Mouse (Mus musculus) monocyte, adult 5-6 weeks (primary cell): ENCODE measurements around the gene Arfgap2. TPM values are rescaled to one million over a fixed set of nuclear protein-coding genes. Genes with fewer than 3 reads are reported as not detected.

ENCODE experiments used
- ATAC-seq: fragments of 153-309, 156-312 bp; replicated peaks from 2 replicates; pipeline ENCODE4 v1.8.0; 2017; ENCODE audit warnings: mild to moderate bottlenecking; ENCODE audit not compliant: low TSS enrichment, insufficient number of reproducible peaks, severe bottlenecking, poor library complexity, low FRiP score
- total RNA-seq: library from RNA; stranded (forward); fragments of 200-1000, 200-491, 200-594 nt; gene quantifications from 3 replicates; pipeline ENCODE4 v1.2.3, GENCODE M21; 2017

Gene Arfgap2
- total RNA-seq, 1 experiment from 2014 or later: 34.0 TPM

DNA sequence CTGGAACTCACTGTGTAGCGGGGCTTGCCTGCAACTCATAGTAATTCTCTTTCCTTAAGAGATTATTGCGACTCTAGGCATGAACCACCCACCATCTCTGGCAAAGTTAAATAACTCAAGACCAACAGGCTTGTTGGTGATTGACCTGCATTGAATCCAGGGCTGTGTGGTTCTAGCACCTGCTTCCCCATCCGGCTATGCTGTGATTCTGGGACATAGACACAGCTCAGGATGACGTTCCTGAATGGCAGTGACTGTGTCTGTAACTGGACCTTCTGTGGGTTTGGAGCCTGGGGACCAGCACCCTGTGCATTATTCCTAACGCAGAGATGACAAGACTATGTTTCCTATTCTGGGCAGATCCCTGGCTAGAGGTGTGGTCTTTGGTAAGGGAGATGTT lies 31.1 kb downstream of the Arfgap2 start:
- ATAC-seq: no peak

DNA sequence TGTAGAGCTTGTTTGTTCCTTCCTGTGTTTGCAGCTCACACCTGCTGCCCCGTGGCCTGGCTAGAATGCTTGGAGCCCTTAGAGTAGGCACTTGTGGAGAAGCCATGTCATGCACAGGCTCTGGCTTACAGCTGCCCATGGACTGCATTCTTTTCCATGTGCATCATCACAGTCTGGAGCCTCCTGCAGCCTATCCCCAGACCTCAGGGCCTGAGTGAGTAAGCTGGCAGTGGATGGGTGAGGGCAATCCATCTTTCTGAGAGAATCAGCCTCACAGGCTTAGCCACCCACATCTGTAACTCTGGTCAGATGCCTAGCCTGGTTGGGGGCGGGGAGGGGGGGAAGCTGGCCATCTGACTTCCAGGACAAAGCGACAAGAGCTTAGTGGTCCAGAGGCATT lies 34.4 kb downstream of the Arfgap2 start:
- no peak for ATAC-seq

DNA sequence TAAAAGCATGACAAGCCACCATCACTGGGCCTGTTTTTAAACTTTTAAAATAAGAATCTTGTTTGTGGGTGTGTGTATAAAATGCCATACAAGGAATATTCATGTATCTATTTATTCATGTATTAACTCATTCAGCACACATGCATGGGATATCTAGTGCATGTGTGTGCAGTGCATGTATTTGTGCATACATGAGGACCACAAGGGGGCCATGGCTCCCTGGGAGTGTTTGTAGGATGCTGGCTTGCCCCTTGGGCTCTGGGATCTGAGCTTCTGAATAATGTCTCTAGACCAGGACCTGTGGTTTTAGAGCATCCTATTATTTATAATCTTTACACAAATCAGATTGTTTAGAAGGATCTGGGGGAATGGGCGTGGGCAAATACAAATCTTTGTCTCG lies 36.0 kb downstream of the Arfgap2 start:
- ATAC-seq: no peak

DNA sequence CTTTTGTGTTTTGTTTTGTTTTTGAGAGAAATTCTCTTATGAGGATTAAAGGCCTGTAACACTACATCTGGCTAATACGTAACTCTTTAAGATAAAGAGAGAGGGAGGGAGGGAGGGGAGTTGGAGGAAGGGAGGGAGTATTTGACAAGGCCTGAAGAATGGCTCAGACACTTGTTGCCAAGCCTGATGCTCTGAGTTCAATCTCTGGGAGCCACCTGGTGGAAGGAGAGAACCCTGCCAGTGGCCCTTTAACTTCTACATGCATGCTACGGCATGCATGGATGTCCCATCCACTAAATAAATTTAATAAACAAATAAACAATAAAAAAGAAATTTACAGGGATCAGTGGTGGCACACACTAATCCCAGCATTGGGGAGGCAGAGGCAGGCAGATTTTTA lies 37.1 kb downstream of the Arfgap2 start:
- ATAC-seq: no peak

DNA sequence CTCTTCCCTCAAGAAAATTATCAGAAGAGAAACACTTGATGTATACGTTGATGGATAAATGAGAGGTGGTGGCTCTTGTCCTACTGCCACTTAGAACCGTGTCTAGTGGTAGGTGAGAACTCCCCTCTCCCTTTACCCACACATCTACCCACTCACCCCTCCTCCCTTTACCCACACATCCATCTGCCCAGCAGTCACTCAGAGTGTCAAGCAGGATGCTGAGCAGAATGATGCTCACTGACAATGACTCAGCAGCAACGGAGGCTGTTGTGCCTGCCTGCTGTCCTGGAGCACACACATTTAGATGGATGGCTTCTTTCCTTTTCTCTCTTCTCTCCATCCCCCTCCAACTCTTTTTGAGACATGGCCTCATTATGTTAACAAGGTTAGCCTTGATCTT lies 38.1 kb downstream of the Arfgap2 start:
- no peak for ATAC-seq

DNA sequence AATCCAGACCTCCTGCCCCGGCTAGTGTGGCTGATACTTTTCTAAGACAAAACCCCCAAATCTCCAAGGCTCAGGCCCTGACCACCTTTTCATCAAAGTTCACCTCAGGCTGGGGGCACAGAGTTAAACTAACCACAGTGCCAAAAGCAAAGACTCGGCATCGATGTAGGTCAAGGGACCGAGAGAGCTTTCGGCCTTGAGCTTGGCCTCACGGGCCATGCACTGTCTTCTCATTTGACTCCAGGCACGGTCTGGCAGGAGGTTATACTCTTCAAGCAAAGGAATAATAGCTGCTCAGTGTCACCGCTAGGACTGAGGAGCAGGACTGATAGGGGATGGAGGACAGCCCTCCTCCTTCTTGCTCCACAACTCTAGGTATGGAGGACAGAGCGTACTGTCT lies 41.2 kb downstream of the Arfgap2 start:
- ATAC-seq: no peak

DNA sequence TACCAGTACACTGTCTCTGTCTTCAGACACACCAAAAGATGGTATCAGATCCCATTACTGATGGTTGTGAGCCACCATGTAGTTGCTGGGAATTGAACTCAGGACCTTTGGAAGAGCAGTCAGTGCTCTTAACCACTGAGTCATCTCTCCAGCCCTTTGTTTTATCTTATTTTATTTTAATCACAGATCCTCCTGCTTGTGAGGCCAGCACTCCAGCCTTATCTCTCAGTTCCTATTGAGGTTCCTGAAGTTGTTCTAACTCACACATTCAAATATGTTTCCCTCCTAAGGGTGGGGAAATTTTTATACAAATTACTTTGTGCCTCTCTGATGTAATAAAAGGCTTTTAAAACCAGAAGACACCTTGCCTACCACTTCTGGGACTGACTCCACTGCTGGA lies 41.8 kb downstream of the Arfgap2 start:
- ATAC-seq: no peak

DNA sequence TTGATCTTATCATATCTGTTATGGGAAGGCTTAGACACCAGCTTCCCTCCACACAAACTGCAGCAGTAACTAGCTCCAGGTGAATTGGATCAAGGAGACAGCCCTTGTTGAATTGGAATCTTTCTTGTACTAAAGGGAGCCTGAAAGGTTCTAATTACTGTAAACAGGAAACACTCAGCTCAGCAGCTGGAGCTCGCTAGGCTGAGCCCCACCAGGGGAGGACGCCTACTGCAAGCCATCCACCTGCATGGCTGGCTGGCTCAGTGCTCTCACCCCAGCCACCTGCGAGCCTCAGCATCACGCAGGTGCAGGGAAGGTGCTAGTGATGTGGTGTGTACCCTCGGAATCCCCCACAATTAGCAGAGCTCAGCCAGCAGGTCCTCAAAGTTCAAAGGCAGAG lies 43.9 kb downstream of the Arfgap2 start:
- ATAC-seq: no peak

DNA sequence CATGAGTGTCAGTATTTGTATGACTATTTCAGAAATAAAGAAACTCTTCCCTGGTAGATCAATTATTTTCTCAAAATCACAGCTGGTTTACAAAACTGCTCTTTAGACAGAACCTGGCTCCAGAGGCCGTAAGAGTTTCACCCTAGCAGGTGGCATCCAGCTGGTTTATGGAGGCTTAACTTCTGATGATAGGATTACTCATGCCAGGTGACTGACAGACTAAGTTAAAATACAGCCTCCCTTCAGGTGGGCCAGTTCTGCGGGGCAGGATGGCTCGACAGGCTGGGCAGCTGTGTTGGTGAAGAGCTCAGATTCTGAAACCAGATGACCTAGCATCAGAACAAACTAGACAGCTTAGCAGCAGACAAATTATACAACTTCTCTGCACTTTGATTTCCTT lies 44.8 kb downstream of the Arfgap2 start:
- ATAC-seq: no peak

DNA sequence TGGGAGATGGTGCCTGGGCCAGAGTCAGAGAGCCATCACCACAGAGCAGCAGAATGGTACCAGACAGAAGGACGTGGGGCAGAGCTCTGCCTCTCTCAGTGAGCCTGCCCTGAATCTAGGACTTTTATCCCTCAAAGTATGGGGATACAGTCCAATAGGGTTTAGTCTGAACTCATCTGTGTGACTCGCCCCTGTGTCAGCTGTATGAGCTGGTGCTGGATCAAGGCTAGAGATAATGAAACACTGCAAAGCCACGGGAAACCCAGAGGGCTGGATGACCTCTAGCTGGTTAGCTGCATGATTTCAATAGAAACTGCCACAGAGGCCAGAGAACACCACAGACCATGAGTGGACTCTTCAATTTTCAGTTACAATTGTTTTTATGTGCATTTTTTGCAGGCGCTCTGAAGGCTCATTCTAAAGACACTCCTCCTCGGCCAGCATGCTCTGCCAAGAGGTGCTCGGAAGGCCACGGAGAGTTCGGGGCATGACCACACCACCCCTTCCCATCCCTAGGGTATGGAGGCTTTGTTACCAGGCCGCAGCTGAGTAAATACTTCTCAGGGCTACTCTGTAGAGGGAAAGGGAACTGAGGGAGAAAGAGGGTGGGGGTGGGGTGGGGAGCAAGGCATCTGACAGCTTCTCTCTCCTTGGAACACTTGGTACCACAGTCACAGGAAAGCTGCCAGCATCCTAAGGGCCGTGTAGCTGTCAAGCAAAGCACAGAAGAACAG lies 48.0 kb downstream of the Arfgap2 start:
- no peak for ATAC-seq

DNA sequence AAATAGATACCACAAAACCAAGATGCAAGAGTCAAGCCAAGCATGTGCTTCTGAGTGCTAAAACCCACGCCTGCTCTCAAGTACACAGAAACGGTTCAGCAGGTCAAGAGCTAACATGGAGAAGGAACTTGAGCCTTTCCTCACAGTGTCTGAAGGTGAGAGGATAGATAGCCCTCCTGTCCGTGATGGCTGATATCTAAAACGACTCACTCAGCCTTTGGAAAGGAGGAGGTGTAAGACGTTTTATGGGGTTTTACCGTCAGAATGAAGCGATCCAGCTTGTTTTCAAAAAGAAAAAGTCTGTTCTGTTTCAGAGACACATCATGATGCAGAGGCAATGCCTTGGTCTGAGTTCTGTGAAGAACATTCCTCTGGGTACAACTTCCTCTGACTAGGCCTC lies 49.4 kb downstream of the Arfgap2 start:
- no peak for ATAC-seq

DNA sequence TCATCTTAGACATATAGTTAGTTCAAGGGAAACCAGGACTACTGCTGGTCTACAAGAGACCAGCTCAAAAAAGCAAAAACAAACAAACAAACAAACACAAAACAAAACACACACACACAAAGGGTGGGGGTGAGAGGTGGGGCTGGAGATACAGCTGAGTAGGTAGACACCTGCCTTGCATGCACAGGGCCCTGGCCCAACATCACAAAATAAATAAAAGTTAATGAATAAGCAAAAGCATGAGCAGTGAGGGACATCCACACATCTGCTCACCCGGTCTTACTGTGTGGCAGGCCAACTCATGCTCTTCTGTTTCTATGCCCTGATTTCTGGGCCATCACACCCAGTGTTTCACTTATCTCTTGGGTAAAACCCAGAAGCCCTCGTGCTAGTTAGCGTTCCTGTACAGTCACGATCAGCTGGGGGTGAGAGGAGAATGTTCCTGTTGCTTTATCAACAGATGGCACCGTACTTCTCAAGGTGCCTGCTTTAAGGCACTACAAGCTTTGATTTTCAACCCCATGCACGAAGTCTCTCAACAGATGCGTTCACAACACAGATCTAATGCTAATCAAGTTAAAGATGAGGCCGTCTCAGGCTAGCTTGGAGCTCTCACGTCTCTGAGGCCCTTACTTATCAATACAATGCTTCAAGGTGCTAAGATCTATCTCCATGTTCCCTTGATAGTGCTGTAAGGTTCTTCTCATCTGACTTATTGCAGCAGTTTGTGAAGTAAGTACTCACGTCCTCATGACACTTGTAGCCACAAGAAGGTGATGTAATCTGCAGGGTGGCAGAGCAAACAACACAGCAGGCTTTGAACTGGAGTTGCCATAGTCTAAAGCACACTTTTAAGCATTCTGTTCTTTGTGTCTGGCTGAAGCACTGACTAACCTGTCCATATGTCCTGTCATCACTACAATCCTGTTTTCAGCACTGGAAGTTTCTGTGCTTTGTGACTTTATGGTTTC lies 56.1 kb downstream of the Arfgap2 start:
- ATAC-seq: no peak

DNA sequence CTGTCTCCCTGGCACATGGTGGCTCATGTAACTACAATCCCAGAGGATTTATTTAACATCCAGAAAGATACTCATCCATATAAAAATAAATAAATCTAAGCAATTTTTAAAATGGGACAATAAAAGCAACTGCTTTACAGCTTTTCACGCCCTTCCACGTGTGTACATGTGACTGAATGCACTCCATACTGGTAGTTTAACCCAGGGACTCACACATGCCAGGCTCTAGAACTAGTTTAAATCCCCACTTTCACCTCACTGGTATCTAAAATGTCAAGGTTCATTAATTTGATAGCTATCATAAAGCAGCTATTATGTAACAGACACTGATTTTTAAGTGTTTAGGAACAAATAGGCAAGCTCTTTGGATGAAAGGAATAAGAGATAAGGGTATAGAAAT lies 57.1 kb downstream of the Arfgap2 start:
- no peak for ATAC-seq

DNA sequence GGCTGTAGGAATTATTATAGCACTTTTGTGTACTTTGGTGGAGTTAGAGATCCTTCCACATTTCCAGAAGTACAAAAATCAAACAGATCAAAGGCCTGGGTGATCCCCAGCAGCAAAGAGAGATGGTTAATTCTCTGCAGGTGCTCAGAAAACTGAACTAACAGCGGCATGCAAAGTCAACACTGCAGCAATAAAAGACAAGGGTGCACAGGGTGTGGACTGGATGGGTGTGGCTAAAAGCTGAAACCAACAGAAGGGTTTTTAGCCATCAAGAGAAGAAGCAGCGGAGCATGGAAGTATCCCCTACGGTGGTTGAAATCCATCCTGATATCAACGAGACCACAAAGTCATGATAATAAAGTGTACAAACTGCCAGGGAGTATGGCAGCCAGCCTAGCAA lies 57.7 kb downstream of the Arfgap2 start:
- ATAC-seq: no peak

DNA sequence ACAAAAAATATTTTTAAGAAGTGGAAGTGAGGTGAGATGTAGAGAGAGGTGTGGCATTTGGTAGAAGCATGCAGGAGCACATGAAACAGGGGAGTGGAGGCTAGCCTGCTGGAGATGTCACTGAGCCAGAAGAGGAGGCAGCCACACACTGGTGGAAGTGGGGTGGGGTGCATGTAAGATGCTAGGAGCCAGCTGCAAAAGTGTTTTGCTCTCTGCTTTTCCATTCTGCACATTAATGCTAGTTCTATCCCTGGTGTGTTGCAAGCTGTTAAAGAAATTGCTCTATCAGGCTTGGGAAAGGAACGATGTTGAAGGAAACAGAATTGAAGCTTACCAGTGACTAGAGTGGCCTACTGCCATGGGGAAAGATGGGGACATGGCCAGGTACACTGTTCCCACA lies 59.6 kb downstream of the Arfgap2 start:
- ATAC-seq: no peak

DNA sequence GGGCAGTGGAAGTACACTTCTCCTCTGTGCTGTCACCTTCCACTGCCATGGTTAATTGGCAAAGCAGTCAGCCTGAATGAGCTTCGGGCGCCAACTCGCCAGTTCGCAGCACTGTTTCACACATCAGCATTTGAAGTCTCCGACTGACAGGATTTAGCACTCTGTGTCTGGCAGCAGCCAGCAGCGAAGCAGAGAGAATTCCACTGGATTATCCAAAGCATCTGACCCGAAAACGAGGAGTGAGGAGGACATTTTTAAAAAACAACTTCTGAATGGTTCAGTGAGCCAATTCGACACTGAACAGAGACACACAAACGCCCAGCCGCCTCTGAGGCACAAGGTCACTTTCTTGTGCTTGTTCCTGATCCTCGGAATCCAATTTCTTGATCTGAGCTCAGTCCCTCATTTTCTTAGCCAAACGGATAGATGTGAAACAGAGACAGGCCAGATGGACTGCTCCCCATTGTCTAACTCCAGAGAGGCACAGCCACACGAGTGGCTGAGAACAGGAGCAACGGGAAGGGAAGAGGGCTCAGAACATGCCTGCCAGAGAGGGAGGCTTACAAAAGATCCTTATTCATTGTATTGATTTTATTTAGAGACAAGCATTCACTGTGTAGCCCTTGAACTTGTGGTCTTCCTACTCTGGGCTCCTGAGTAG lies 60.1 kb downstream of the Arfgap2 start:
- no peak for ATAC-seq
